Mouse (Mus musculus) embryonic fibroblast, embryonic 13.5 days (primary cell): Measurements from ENCODE around the gene Hvcn1.

Experiments used
- CTCF ChIP-seq: IDR thresholded peaks from 2 replicates; pipeline ENCODE4 v1.5.1; 2011; ENCODE audit warnings: mild to moderate bottlenecking, control low read depth, low read length, moderate library complexity, borderline replicate concordance; ENCODE audit not compliant: insufficient read depth
- POLR2A ChIP-seq: IDR thresholded peaks from 2 replicates; pipeline ENCODE4 v1.6.1; 2011; ENCODE audit warnings: low read depth, mild to moderate bottlenecking, control low read depth, low read length, moderate library complexity

DNA sequence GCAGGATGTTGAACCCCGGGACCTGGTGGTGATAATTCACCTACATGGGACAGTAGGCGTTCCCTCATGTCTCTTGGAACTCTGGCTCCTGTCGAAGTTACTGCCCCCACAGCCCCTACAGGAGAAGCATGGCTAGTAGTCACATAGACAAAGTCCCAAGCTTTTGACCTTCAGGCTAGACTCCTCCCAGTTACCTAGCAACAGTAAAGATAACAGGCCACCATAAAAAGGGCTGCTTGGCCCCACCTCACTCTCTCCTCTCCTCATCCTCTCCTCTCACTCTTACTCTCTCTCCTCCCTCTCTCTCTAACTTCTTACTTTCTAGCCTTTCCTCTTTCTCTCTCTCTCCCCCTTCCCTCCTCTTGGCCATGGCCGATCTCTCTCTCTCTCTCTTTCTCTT is 5.7 kb upstream of the Hvcn1 start:
- no peak for TF ChIP-seq CTCF
- no peak for TF ChIP-seq POLR2A
